Mouse (Mus musculus) CH12.LX (cell line): ENCODE data around the gene Zmynd11.
"Not testable (repeated sequence)": the region's sequence is repeated elsewhere in the genome, so short reads cannot be mapped to it uniquely, and the experiment has no call there.

Experiments
- CTCF ChIP-seq, 2 experiments: IDR thresholded peaks in 1 of 2; conservative IDR thresholded peaks in 1 of 2; 2 replicates each; pipeline ENCODE4 v1.5.1; 2011 to 2012; ENCODE audit warnings: low read depth in 2 of 2, low read length in 2 of 2, improper control_type of control experiment in 1 of 2, inconsistent platforms in 1 of 2, mild to moderate bottlenecking in 1 of 2, moderate library complexity in 1 of 2
- EP300 ChIP-seq: IDR thresholded peaks from 2 replicates; pipeline ENCODE4 v1.6.1; 2011; ENCODE audit warnings: low read length, improper control_type of control experiment
- MAX ChIP-seq: IDR thresholded peaks from 2 replicates; pipeline ENCODE4 v1.6.1; 2011; ENCODE audit warnings: low read length, improper control_type of control experiment

GRCm38 (mm10) chr13:9732262-9732661 is 32.9 kb downstream of the Zmynd11 start:
- not testable (repeated sequence) for TF ChIP-seq MAX; CTCF (conservative IDR thresholded peaks at IDR 0.05 in 1 of 2, IDR thresholded peaks at IDR 0.05 in 1 of 2; ENCODE audit: low read depth in 2 of 2, low read length in 2 of 2); EP300
